Mouse (Mus musculus) ES-E14 (cell line): ENCODE measurements at regions not wholly inside any gene's neighbourhood (a gene's known extent, or its start where the extent isn't known, plus 50 kb on each side); places are given as distances from the start of the nearest gene placed in this dataset.

Experiments used
- CHD2 ChIP-seq: IDR thresholded peaks from 2 replicates; pipeline ENCODE4 v1.6.1; 2014; ENCODE audit warnings: mild to moderate bottlenecking, low read depth, low read length, inconsistent platforms
- HCFC1 ChIP-seq: IDR thresholded peaks from 2 replicates; pipeline ENCODE4 v1.6.1; 2012; ENCODE audit warnings: low read length, inconsistent platforms, borderline replicate concordance; ENCODE audit not compliant: insufficient read depth
- MAFK ChIP-seq: IDR thresholded peaks from 2 replicates; pipeline ENCODE4 v1.6.1; 2014; ENCODE audit warnings: mild to moderate bottlenecking, low read depth, low read length, inconsistent platforms; ENCODE audit not compliant: insufficient read depth
- ZC3H11A ChIP-seq: IDR thresholded peaks from 2 replicates; pipeline ENCODE4 v1.6.1; 2012; ENCODE audit warnings: low read depth, mild to moderate bottlenecking, inconsistent platforms, low read length, borderline replicate concordance
- ZNF384 ChIP-seq: IDR thresholded peaks from 2 replicates; pipeline ENCODE4 v1.6.1; 2012; ENCODE audit warnings: low read depth, low read length, inconsistent platforms

GRCm38 (mm10) chr9:46789036-46789435 lies 209.5 kb upstream of the Gm4791 start:
- TF ChIP-seq ZC3H11A (no peak), CHD2 (no peak), ZNF384 (no peak), MAFK (no peak), HCFC1 (no peak)
